Mouse (Mus musculus): ENCODE results near the gene Tubgcp5.
"Not testable (repeated sequence)": the region's sequence is repeated elsewhere in the genome, so short reads cannot be mapped to it uniquely, and the experiment has no call there.

Tubgcp5 gene

DNA sequence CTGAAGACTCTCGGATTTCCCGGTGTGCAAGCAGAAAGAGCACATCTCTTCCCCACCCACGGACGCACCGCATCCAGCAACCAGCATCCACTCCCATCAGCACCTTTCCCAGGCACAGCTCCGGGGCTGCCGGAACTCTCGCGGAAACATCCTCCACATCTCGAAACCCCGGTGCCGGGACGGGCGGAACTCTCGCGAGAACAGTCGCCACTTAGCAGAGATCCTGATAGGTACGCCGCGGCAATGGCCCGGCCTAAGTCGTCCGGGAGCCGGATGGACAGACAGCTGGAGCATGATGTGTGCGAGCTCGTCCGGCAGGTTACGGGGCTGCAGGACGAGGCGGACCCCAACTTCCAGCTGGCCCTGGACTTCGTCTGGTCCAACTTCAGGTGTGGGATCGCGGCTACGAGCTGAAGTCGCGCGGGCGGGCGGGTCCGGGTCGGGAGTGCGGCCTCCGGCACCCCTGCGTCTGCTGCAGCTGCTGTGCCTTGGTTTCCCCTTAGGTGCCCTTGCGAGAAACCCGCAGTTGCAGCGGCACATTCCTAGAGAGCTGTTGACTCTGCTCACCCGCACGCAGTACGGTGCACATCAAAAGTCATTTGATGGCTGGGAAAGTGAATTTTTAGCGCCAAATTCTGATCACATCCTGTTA lies at the start of gene Tubgcp5:
TSS of gene Tubgcp5 (plus strand) at position 203 of the 652 bp plus-strand sequence.
- peak; percentile 99 to 100 for DNase-seq (ENCODE audit: low spot score in 2 of 2)

DNA sequence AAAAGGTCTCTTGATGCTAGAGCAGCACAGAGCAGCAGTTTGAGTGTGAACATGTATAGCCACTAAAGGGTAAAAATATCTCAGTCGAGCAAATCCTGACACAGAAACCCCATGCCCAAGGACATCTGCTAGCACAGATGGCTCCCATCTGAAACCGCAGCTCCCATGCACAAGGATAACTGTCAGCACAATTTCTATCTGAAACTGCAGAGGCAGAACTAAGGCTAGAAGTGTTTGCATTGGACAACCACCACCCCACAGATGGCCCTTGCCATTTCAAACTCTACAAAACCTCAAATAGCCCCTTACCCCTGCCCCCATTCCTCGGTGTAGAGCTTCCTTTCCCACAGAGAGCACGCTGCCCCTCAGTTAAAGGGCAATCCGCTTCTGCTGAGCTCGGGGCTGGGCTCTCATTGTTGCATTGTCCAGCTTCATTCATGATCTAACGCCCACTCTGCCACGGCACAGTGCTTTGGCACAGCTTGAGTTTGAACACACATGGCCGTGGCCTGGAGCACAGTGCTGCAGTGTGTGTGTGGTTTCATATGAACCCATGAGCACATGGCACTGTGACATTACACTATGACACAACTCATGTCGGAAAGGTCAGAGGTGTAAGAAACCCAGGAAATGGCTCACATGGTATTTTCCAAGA lies 49.3 kb upstream of the Tubgcp5 start:
- DNase-seq (ENCODE audit: low spot score in 2 of 2), result peak; percentile 75 to 88

DNA sequence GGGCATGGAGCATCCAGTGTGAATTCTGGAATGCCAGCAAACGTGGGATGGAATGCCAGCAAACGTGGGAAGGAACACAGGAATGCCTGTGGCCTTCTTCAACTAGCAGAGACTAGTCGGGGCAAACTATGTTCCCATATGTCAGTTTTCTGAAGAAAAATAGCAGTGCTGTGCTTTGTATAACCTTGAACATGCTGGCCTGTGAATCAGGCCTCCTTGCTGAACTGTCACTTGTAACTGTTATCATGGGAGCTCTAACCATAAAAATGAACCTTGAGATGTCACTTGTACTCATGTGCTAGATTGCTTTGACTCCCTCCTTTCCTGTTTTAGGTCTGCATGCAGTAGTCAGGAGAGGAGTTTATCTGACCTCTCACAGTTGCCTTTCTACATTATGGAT lies 43.1 kb upstream of the Tubgcp5 start:
- no peak for DNase-seq (ENCODE audit: low spot score in 2 of 2)

DNA sequence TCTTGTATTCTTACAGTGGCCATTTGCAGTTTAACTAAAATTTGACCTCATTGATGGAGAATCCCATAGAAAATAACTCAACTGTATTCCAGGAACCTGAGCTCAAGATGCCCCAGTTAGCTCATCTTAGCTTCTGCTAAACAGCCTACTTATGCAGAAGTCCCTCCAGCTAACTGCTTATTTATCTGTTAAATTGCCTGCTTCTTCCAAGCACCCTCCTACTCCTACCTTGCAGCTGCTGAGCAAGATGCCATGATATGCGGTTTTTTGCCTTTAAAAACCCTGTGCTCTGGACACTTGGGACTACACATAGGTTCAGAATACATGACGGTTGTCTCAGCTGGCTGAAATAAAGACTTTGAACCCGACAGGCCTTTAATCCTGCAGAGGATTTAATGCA lies 34.6 kb upstream of the Tubgcp5 start:
- no peak for DNase-seq (ENCODE audit: low spot score in 2 of 2)

DNA sequence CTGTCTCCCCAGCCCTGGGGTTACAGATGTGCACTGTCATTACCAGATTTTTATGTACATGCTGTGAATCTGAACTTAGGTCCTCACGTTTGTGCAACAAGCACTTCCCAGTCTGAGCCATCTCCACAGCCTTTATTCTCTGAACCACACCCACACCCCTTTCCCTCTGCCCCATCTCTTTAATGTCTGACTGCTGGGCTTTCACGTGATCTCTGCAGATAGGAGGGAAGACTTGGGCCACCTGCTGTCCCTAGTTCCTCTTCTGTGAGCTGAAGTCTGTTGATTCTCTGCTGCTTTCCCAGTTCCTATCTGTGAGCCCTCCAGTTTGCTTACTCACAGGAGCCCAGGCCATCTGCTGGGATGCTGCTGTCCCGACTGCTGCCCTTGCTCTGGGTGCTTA lies 26.0 kb upstream of the Tubgcp5 start, which contains the start of gene Siglech:
TSS of gene Siglech (plus strand) at position 253 of the 400 bp plus-strand sequence.
- DNase-seq (ENCODE audit: low spot score in 2 of 2), result peak in 1 of 2 experiments; percentile 37

DNA sequence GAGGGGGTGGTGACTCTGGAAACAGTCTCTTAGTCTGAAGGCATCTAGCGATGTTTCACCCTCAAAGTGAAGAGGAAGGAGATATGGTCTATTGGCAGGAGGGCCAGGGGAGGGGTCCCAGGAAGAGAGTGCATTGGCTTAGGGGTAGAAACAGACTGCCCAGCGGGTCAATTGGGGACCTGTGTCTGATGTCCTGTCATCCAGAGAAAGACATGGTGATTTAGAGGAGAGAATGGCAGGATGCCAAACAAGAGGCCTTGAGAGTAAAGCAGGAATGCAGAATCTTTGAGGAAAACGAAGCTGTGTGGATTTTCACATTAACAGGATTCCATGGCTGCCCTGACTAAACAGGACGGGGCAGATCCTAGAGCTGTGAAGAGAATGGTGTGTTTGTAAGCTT lies 13.9 kb upstream of the Tubgcp5 start:
- DNase-seq (ENCODE audit: low spot score in 2 of 2), result no peak

DNA sequence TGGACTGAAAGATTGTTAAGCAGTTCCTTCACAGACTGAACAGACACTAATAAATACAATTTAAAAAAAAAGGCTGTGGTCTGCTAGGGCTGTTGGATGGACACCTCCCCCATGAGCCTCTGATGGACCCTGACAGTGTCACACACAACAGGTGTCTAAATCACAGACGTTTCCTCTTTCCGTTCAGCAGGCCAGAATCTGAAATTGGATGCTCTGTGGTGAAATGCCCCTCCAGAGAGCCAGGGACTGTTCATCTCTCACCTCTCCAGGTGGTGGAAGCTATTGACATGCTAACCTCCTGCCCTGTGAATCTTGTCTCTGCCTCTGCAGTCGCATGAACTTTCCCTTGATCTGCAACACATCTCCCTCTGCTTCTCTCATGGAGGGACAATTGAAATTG lies 11.5 kb upstream of the Tubgcp5 start:
- no peak for DNase-seq (ENCODE audit: low spot score in 2 of 2)

DNA sequence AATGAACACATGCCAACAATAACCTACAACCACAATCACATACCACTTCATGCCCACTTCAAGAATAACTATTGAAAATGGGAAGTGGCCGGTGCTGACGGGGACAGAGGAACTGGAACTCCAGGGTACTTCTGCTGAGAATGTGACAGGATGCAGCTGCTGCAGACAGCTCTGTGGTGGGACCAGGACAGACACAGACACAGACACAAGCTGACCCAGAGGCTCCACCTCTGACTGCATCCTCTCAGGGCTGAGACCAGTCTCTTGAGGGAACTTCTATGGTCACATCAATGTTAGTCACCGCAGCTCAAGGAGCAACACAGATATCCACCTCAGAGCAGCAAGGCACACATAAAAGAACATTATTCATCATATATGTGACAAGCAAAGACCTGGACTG lies 9.4 kb upstream of the Tubgcp5 start:
- DNase-seq (ENCODE audit: low spot score in 2 of 2), result peak; percentile 54 to 56

DNA sequence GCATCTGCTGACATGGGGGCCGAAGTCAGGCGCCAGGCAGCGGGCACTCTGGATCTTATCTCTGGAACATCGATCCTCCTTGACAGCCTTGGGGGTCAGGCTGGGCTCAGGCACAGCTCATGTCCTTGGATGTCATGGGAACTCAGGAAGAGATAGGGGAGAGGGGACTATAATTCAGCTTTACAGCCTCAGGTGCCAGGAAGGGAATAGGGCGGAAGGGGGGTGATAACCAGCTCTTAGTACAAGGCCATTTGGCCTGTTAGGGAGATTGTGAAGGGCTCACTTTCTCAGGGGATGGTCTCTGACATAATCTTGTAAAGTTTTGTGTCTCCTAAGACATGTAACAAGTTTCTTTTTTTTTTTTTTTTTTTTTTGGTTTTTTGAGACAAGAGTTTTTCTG lies 3.4 kb upstream of the Tubgcp5 start:
- DNase-seq (ENCODE audit: low spot score in 2 of 2), result not testable (repeated sequence)

DNA sequence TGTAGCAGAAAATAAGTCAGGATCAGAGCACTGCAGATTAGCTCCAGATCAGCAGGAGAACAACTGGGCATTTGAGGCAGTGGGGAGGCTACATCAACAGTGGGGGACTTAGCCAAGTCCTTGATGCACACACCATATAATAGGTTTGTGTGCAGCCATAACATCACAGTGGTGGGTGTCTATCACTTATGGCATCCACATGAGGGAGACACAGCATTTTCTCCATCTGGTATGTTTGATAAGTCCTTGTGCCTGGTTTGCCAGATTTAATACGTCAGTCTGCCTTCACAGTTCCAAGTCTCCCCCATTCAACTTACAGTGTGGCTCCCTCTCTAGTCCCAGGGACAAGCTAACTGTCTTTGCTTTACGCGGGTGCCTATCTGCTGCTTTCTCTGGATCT lies 1.7 kb upstream of the Tubgcp5 start:
- DNase-seq (ENCODE audit: low spot score in 2 of 2), result peak in 1 of 2 experiments; percentile 46

DNA sequence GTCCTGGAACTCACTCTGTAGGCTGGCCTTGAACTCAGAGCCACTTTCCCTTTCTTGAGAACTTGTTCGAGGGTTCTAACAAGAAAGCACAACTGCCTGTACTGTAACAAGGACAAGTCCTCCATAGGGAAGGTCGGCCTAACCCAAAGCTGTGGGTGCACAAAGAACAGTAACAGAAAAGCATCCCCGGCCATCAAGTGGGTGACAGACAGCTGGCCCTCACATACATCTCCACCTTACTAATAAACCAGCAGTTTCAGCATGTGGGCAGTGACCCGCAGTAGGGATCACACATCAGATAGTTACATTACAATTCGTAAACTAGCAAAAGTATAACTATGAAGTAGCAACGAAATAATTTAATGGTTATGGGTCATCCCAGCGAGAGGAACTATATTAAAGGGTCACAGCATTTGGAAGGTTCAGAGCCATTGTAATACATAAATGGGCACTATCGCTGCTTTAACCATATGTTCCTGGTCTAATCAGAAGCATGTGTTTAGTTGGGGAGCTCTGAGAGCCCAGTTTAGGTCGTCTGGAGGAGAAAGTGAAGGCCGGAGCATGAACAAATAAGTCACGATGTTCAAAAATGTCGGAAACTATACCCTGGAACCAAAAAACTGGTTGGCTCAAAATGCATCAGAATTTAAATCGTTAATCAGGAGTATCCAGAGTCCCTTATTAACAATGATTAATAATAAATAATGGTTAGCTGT lies 560 bp upstream of the Tubgcp5 start:
- no peak for DNase-seq (ENCODE audit: low spot score in 2 of 2)

DNA sequence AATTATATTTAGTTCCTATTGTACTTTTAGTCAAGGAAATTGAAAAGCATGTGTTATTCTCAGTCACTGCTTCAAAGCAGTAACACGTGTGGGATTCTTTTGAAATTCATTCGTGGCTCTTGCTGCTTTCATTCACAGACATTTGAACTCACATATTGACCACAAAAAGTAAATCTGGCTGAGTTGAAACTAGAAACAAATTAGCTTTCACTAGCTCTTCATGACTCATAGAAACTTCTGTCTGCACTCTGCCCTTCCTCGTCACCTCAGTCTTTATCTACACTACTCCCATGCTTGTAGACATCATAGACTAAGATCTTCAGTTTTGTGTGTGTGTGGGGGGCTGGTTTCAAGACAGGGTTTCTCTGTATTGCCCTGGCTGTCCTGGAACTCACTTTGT lies 6.0 kb downstream of the Tubgcp5 start:
- no peak for DNase-seq (ENCODE audit: low spot score in 2 of 2)

DNA sequence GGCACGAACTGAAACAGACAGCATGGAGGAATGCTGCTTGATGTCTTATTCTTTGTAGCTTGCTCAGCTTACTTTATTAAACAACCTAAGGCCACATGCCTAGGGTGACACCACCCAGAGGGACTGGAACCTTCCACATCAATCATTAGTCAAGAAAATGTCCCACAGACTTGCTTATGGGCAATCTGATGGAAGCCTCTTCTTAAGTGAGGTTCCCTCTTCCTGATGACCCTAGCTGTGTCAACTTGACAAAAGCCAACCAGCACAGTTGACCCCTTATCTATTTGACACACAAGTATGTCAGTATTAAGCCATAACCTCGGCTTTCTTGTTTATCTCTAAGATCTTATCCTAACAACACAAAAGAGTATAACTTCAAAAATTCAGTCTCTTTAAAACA lies 16.0 kb downstream of the Tubgcp5 start:
- DNase-seq (ENCODE audit: low spot score in 2 of 2), result no peak

DNA sequence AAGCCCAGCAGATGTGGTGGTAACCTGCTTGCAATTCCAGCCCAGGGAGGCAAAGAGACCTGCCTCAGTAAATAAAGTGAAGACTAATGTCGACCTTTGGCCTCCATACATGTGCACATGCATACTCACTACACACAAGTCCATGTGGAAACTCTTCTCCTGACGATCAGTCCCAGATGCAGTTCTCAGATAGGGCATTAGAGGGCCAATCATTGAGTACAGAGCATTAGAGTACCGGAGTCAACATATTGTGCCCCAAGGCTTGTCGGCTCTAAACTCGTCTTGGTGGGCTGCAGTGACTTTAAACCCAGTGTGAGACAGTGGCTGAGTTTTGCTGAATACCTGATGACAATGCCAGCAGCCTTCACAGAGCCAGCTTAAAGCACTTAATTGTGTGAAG lies 30.5 kb downstream of the Tubgcp5 start:
- DNase-seq (ENCODE audit: low spot score in 2 of 2), result no peak

DNA sequence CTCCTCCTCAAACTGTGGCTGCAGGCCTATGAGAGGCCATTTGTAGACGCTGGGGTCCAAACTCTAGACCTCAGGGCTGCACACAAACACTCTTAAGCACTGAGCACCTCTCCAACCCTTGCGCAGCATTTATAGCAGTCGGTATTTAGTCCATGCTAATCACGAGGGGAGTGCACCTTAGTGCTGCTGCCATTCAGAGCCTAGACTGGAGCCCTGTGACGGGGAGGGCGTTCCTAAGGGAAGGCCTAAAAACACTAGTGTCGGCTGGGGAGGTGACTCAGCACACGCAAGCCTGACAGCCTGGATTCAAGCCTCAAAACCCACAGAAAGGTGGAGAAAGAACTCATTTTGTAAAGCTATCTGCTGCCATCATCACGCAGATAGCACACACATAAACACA lies 33.6 kb downstream of the Tubgcp5 start:
- DNase-seq (ENCODE audit: low spot score in 2 of 2), result no peak

DNA sequence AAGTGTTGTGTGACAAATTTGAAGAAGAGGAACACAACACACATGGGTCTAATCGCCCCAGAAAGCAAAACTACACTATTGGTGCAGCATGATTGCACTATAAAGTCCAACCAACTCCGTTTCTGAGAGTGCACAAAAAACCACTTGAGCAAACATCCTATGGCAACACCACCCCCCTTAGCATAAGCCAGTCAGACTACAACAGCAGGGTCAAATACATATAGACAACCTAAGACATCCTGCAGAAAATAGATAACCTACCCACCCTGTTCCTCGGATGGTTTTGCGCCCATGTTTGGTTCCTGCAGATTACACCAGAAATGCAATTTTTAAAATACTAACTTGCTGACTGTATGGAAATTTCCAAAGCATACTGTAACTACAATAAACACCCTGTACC lies 42.9 kb downstream of the Tubgcp5 start:
- no peak for DNase-seq (ENCODE audit: low spot score in 2 of 2)

DNA sequence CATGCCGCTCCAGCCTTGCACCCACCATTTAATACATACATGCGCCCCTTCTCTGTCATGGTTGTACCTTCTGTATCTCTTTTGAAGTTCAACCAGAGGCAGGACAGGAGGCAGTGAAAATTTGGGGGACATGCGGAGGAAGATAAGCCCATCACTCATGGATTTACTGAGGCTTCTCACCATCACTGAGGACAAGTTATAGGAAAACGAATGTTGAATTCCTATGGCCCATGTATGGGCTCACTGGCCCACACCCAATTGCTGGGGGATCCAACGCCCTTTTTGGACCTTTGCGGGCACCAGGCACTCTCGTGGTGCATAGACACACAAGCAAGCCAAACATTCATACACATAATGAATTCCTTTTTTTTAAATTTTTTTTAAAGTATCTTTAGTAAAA lies 47.5 kb downstream of the Tubgcp5 start, which contains the start of gene Cyfip1:
TSS of gene Cyfip1 (plus strand) at position 301 of the 400 bp plus-strand sequence.
- DNase-seq (ENCODE audit: low spot score in 2 of 2), result no peak

DNA sequence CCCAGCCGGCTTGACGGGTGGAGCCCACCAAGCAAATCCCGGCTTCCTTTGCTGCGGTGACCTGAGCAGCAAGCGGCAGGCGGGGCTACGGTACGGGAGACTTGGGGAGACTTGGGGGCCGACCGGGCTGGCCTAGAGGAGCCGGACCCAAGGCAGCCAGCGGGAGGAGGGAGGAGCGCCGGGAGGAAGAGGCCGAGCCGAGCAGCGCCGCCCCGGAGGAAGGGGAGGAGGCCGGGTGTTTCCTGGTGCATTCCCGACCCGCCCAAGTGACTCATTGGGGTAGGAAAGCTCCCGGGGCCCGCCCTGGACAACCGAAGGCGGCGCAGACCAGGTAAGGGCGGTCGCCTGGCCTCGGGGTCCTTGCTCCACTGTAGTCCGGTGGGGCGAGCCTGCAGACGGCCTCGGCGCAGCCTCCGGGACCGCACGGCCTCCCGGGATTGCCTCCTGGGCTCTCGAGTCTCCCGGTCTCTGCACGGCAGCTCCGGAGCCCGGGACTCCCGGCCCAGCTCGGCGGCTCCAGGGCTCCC lies 48.1 kb downstream of the Tubgcp5 start:
- peak; percentile 91 to 92 for DNase-seq (ENCODE audit: low spot score in 2 of 2)

DNA sequence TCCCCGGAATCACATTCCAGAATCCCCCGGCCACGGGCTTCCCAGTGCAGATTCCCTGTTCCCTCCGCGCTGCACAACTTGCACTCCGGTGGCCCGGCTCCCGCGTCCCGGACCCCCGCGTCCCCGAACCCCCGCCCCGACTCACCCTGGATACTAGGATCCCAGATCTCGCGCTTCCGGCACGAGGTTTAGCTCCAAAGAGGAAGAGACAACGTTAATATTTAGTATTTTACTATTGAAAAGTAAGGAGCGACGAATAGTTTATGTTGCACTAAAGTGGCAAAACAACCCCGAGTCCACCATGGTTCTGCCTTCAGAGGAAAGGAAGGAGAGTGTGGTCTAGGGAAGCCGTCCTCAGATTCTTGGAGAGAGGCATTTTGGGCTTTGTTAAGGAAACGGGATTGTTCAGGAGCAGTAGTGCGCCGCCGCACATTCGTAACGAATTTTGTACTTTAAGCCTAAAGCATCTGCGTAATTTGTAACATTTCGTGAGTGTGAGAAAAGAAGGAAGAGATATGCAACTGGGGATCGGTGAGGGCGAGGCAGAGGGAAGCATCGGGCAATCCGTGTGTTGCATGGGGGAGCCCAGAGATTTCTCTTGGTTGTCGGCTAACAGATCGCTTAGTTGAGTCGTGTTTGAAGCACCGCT lies 48.7 kb downstream of the Tubgcp5 start:
- peak; percentile 37 to 53 for DNase-seq (ENCODE audit: low spot score in 2 of 2)

DNA sequence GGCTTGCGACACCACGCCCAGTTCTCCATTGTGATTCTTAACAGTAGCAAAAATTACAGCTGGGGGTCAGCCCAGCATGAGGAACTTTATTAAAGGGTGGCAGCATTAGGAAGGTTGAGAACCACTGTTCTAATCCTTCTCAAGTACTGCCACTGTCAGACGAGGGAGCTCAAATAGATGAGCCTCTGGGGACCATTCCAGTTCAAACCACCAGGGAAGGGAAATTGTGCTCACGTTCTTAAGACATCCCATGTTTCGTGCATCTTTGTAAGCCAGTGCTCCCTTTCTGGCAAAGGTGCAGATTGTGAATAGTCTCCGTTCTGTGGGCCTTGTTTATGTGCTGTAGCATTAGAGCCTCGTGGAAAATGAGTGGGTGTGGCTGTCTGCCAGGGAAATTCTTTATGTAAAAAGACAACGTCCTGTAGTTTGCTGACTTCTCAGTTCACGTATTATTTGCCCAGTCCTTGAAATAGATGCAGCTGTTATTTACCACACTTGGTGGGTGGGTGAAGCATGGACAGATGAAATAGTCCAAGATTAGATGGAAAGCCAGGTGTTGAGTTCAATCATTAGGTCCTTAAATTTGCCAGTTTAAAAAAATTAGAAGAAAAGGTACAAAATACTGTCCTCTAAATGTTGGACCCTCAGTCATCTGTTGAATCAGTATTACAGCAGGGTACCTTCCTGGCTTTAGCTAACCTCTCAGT lies 52.8 kb downstream of the Tubgcp5 start:
- peak in 1 of 2 experiments; percentile 37 for DNase-seq (ENCODE audit: low spot score in 2 of 2)

DNA sequence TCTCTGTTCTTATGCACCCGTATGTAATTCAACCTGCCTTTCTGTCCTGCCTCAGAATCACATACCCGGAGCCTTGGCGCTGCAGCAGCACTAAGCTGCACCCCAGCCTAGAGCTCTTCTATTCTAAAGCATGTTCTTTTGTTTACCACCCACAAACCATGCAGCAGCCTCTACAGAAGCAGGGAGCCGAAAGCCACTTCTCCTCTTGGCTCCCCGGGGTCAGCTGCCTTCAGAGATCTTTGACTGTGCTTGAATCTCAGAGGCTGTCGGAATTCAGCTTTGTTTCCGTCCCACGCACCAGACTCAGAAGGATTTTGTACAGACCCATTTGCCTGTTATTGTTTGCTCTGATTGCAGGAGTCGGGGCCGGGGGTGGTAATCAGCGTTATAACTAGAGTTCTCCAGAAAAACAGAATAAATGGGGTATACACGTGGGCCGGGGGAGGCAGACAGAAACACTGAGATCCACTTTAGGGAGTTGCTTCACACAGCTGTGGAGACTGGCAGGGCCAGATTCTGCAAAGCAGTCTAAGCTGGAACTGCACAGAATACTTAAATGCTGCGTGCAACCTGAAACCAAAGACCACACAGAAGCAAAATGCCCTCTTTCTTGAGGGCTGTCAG lies 56.1 kb downstream of the Tubgcp5 start:
- DNase-seq (ENCODE audit: low spot score in 2 of 2), result peak; percentile 65 to 69
